Mouse (Mus musculus) lung, postnatal 4 days (tissue): ENCODE measurements around the gene Mospd1.

ENCODE experiments used
- DNase-seq, 2 experiments: peaks; one replicate each; pipeline ENCODE4 v3.0.0; 2021

Mospd1 gene

GRCm38 (mm10) chrX:53370366-53370740, at the start of gene Mospd1:
Gene Mospd1, minus strand, starts transcription at chrX:53370502.
- DNase-seq = peak; percentile 92 to 93

GRCm38 (mm10) chrX:53386362-53386761, 16.1 kb upstream of the Mospd1 start:
- DNase-seq = no peak

- DNase-seq = no peak
Observed at GRCm38 (mm10) chrX:53383122-53383521, 12.8 kb upstream of the Mospd1 start.

GRCm38 (mm10) chrX:53369534-53370365, 552 bp downstream of the Mospd1 start:
- peak; percentile 23 to 27 for DNase-seq

GRCm38 (mm10) chrX:53364668-53365383, 5.5 kb downstream of the Mospd1 start:
- no peak for DNase-seq

GRCm38 (mm10) chrX:53348374-53348773, 21.9 kb downstream of the Mospd1 start:
- DNase-seq = no peak

- DNase-seq = peak; percentile 24 to 57
Observed at GRCm38 (mm10) chrX:53341531-53341930, 28.8 kb downstream of the Mospd1 start.

- peak in 1 of 2 experiments; percentile 9 for DNase-seq
Observed at GRCm38 (mm10) chrX:53337355-53337754, 32.9 kb downstream of the Mospd1 start.

GRCm38 (mm10) chrX:53330396-53330795, 39.9 kb downstream of the Mospd1 start:
- no peak for DNase-seq

- peak in 1 of 2 experiments; percentile 17 for DNase-seq
Observed at GRCm38 (mm10) chrX:53321111-53321510, 49.2 kb downstream of the Mospd1 start.

GRCm38 (mm10) chrX:53320564-53320963, 49.7 kb downstream of the Mospd1 start:
- no peak for DNase-seq
